27 mouse cellular contexts compared by ENCODE assay signal in genomic region chr6:82076364-82076763, GRCm38 (mm10). TPM values are rescaled to one million over a fixed set of nuclear protein-coding genes. Genes with fewer than 3 reads are reported as not detected.
"Had no signal": no experiment of that assay in that cellular context is flagged by ENCODE, and none has a peak within 500 bp of the region (broad histone marks: within the 10 kb centered on the region; RNA-seq: fewer than 3 reads in every experiment).

No protein-coding gene starts in this region.

- H3K36me3 ChIP-seq: heart, embryonic 10.5 days; heart, embryonic 12.5 days; hindbrain, embryonic 10.5 days; hindbrain, embryonic 12.5 days had no signal

- DNase-seq: gastrocnemius, adult 2 months; gastrocnemius, postnatal 10 days; gastrocnemius, postnatal 25 days; heart, adult 18-20 months; heart, postnatal 10 days; heart, postnatal 4 days; kidney, adult 18-20 months; kidney, adult 9 months; kidney, postnatal 14 days; kidney, postnatal 36 days; layer of hippocampus, adult 9-11 months; layer of hippocampus, postnatal 36 days; left cerebral cortex, postnatal 4 days had no signal

- H3K4me3 ChIP-seq: gastrocnemius, adult 2 months; heart, embryonic 10.5 days; heart, embryonic 12.5 days; hindbrain, embryonic 10.5 days; hindbrain, embryonic 12.5 days; intestine, embryonic 15.5 days; kidney, embryonic 15.5 days; limb, embryonic 13.5 days; limb, embryonic 15.5 days; liver, embryonic 12.5 days had no signal

- H3K4me1 ChIP-seq: heart, embryonic 10.5 days; heart, embryonic 12.5 days; hindbrain, embryonic 10.5 days; hindbrain, embryonic 12.5 days; intestine, embryonic 15.5 days; kidney, embryonic 15.5 days; limb, embryonic 13.5 days; limb, embryonic 15.5 days; liver, embryonic 12.5 days had no signal

- H3K4me2 ChIP-seq: heart, embryonic 12.5 days; hindbrain, embryonic 12.5 days; hindbrain, embryonic 14.5 days; intestine, embryonic 15.5 days; kidney, embryonic 15.5 days; limb, embryonic 13.5 days; limb, embryonic 15.5 days; liver, embryonic 12.5 days had no signal

- ATAC-seq: hindbrain, embryonic 16.5 days; inflammation-experienced regulatory T-cells, adult 6 months; intestine, embryonic 15.5 days; intestine, postnatal 0 days; liver, embryonic 12.5 days had no signal

- H3K9me3 ChIP-seq: heart, embryonic 10.5 days; heart, embryonic 12.5 days; hindbrain, embryonic 10.5 days; hindbrain, embryonic 12.5 days; intestine, embryonic 15.5 days; kidney, embryonic 15.5 days; limb, embryonic 15.5 days; liver, embryonic 12.5 days had no signal

- H3K27me3 ChIP-seq: heart, embryonic 12.5 days; hindbrain, embryonic 12.5 days; intestine, embryonic 15.5 days; kidney, embryonic 15.5 days; limb, embryonic 13.5 days; limb, embryonic 15.5 days; liver, embryonic 12.5 days had no signal

- H3K9ac ChIP-seq: heart, embryonic 12.5 days; hindbrain, embryonic 12.5 days; hindbrain, embryonic 14.5 days; intestine, embryonic 15.5 days; kidney, embryonic 15.5 days; limb, embryonic 13.5 days; limb, embryonic 15.5 days; liver, embryonic 12.5 days had no signal

- H3K27ac ChIP-seq: gastrocnemius, adult 2 months; heart, embryonic 10.5 days; hindbrain, embryonic 10.5 days; hindbrain, embryonic 12.5 days; hindbrain, embryonic 14.5 days; intestine, embryonic 15.5 days; kidney, embryonic 15.5 days; kidney, postnatal 0 days; limb, embryonic 13.5 days; limb, embryonic 15.5 days; liver, embryonic 12.5 days had no signal

RNA-seq across cellular contexts. Expression of gene Eva1a, which starts 35.5 kb away (rescaled TPM):
- polyA plus RNA-seq: inflammation-experienced regulatory T-cells, adult 6 months had no signal
